Mouse (Mus musculus) midbrain, embryonic 16.5 days (tissue): ENCODE measurements at regions not wholly inside any gene's neighbourhood (a gene's known extent, or its start where the extent isn't known, plus 50 kb on each side); places are given as distances from the start of the nearest gene placed in this dataset.

ENCODE experiments used
- ATAC-seq: fragments of 200-750 bp; cut with Nextera tagmentation; 2 replicates; pipeline ENCODE4 v1.8.0; 2017; ENCODE audit warnings: moderate TSS enrichment
- H3K27ac ChIP-seq: fragments of 300-500 bp; sonication (generic); 2 replicates; pipeline ENCODE4 v1.5.1; 2014; ENCODE audit warnings: mild to moderate bottlenecking, low read length, mixed read lengths
- H3K27me3 ChIP-seq: fragments of 300-500 bp; sonication (generic); 2 replicates; pipeline ENCODE4 v1.6.1; 2014; ENCODE audit warnings: low read depth, low read length, mixed read lengths; ENCODE audit not compliant: control insufficient read depth, insufficient read depth
- H3K36me3 ChIP-seq: fragments of 300-500 bp; sonication (generic); 2 replicates; pipeline ENCODE4 v1.6.1; 2014; ENCODE audit warnings: mild to moderate bottlenecking, low read length, moderate library complexity, mixed read lengths; ENCODE audit not compliant: control insufficient read depth, insufficient read depth
- H3K4me1 ChIP-seq: fragments of 300-500 bp; sonication (generic); 2 replicates; pipeline ENCODE4 v1.6.1; 2014; ENCODE audit warnings: mild to moderate bottlenecking, low read length, mixed read lengths; ENCODE audit not compliant: control insufficient read depth, insufficient read depth
- H3K4me2 ChIP-seq: fragments of 300-500 bp; sonication (generic); 2 replicates; pipeline ENCODE4 v1.6.1; 2014; ENCODE audit warnings: mild to moderate bottlenecking, low read length, mixed read lengths
- H3K4me3 ChIP-seq: fragments of 300-500 bp; sonication (generic); 2 replicates; pipeline ENCODE4 v1.5.1; 2014; ENCODE audit warnings: low read depth, mild to moderate bottlenecking, low read length, moderate library complexity, mixed read lengths
- H3K9ac ChIP-seq: fragments of 300-500 bp; sonication (generic); 2 replicates; pipeline ENCODE4 v1.6.1; 2014; ENCODE audit warnings: low read depth, low read length, mixed read lengths
- H3K9me3 ChIP-seq: fragments of 300-500 bp; sonication (generic); replicated peaks from 2 replicates; pipeline ENCODE4 v1.6.1; 2014; ENCODE audit warnings: mild to moderate bottlenecking, low read length, mixed read lengths; ENCODE audit not compliant: control insufficient read depth, poor library complexity, severe bottlenecking
- WGBS: fragments of 180-500 bp; shearing (Covaris S2); extraction: QIAGEN DNeasy Blood & Tissue Kit; methylation state at CpG from one replicate; pipeline ENCODE4 v1.1.7; 2014; 5-methylcytosine and 5-hydroxymethylcytosine counted together

DNA sequence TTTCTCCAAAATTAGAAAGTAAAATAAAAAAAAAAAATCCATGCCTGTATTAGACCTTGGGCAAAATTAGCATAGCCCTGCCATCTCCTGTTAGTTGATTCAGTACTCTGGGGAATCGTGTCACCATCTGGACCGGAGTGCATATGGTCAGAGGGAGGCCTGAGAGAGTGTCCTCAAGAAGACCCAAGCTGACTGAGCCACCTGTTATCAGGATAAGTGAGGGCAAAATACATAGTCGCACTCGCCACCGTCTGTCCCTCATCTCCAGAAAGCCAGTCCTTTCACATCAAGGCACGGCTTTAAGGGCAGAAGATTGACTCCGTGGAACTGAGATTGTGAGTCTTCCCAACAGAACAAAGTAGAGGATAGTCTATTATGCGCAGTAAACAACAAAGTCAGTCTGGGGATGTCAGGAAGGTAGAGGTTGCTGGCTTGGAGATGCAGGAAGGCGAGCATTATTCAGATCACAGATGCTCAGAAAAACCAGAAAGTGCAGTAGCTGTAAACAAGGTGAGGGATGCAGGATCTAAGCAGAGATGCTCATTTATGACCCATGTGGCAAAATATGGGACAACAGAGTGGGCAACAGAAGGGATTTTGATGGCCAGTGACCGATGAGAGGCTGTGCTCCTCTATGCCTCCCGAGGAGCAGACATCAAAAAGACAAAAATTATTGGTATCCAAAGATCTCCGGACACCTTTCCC, 88.8 kb upstream of the Trhde start:
- H3K9me3 ChIP-seq, result no peaks in the 10 kb centered on the region
- no peak overlapping the region for H3K4me2 ChIP-seq
- no peaks in the 10 kb centered on the region for H3K27me3 ChIP-seq
- H3K4me3 ChIP-seq, result no peak overlapping the region
- no peak for ATAC-seq
- no peak overlapping the region for H3K9ac ChIP-seq
- WGBS, result 89% methylated on average over 12 of the region's 12 CpGs
- no peak overlapping the region for H3K27ac ChIP-seq
- H3K4me1 ChIP-seq, result no peaks in the 10 kb centered on the region
- no peaks in the 10 kb centered on the region for H3K36me3 ChIP-seq

- ATAC-seq, result no peak
Observed at GRCm38 (mm10) chr10:114871201-114871600, 69.1 kb upstream of the Trhde start.

GRCm38 (mm10) chr10:114857166-114857565, 55.1 kb upstream of the Trhde start:
- Histone ChIP-seq H3K27ac (no peak overlapping the region), H3K4me2 (no peak overlapping the region), H3K4me1 (no peaks in the 10 kb centered on the region), H3K4me3 (no peak overlapping the region), H3K9ac (no peak overlapping the region), H3K27me3 (no peaks in the 10 kb centered on the region), H3K9me3 (no peaks in the 10 kb centered on the region), H3K36me3 (no peaks in the 10 kb centered on the region)
- ATAC-seq, result no peak
- 79% methylated on average over 4 of the region's 4 CpGs for WGBS

More at GRCm38 (mm10) chr10:114871201-114871600, 69.1 kb upstream of the Trhde start:
- Histone ChIP-seq H3K9me3 (no peaks in the 10 kb centered on the region), H3K27ac (no peak overlapping the region), H3K9ac (no peak overlapping the region), H3K4me1 (no peaks in the 10 kb centered on the region), H3K27me3 (no peaks in the 10 kb centered on the region), H3K4me2 (no peak overlapping the region), H3K4me3 (no peak overlapping the region), H3K36me3 (no peaks in the 10 kb centered on the region)
- WGBS, result 74% methylated on average over 2 of the region's 2 CpGs

DNA sequence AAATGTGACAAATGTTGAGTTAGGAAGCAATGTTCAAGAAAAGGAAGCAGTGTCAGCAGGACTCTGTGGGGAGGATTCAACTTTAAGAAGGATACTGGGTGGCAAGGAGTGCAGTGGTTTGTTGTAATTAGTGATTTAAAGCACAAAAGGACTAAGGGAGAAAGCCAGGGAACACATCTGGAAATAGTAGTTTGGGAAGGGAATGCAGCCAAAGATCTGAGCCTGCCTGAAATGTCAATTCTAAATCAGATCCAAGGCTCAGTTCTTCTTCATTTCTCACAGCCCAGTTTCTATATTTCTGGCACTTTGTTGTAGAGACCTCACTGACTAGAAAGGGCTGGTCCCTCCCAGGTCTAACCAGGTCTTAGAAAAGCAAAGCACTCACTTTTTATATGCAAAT, 50.6 kb upstream of the Trhde start:
- Histone ChIP-seq H3K27me3 (no peaks in the 10 kb centered on the region), H3K9me3 (peaks cover 3% of the 10 kb centered on the region; the same call in 1 of the 2 replicates), H3K9ac (no peak overlapping the region), H3K4me2 (no peak overlapping the region), H3K27ac (no peak overlapping the region), H3K4me3 (no peak overlapping the region), H3K4me1 (no peaks in the 10 kb centered on the region), H3K36me3 (no peaks in the 10 kb centered on the region)
- ATAC-seq, result no peak
